Mouse (Mus musculus): ENCODE data around the gene Csnk1d. TPM values are rescaled to one million over a fixed set of nuclear protein-coding genes. Genes with fewer than 3 reads are reported as not detected.
A peak's percentile ranks its signal among the peaks of the same experiment; 100 is the strongest.

The Csnk1d gene
- polyA plus RNA-seq, 1 experiment = 49.2 TPM

DNA sequence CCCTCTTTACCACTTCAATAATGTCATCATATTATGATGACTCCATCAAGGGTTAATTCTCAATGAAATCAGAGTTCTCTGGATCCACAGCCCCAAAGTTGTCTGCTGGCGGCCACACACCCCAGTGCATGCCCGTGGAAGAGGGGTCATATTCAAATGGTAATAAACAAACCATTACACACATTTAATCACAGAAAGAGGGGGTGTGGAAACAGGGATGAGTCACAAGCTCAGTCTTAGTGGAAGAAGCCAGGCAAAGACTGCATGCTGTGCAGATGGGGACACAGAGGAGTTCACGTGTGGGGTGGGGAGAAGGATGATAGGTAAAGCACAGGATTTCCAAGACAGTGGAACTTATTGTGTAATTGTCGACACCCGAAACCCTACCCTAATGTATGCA, 13.2 kb upstream of the Csnk1d start:
- Histone ChIP-seq H3K36me3 (ENCODE audit: control insufficient read depth, insufficient read depth, low read length) (no peaks in the 10 kb centered on the region), H3K27ac (ENCODE audit: insufficient read depth, low read length) (no peak overlapping the region), H3K4me1 (ENCODE audit: control insufficient read depth, insufficient read depth, insufficient read length) (no peaks in the 10 kb centered on the region), H3K27me3 (ENCODE audit: control insufficient read depth, insufficient read depth, low read length) (no peaks in the 10 kb centered on the region), H3K4me3 (ENCODE audit: extremely low read depth, insufficient read depth, insufficient read length) (no peak overlapping the region)
- 74% methylated on average over 5 of the region's 5 CpGs for WGBS
- no peak for DNase-seq (ENCODE audit: low read depth in 1 of 2, low spot score in 2 of 2)
- TF ChIP-seq CTCF (IDR thresholded peaks at IDR 0.05; ENCODE audit: extremely low read depth, insufficient read depth, insufficient read length, insufficient replicate concordance) (no peak), POLR2A (IDR thresholded peaks at IDR 0.05; ENCODE audit: low read depth, low read length) (no peak)

DNA sequence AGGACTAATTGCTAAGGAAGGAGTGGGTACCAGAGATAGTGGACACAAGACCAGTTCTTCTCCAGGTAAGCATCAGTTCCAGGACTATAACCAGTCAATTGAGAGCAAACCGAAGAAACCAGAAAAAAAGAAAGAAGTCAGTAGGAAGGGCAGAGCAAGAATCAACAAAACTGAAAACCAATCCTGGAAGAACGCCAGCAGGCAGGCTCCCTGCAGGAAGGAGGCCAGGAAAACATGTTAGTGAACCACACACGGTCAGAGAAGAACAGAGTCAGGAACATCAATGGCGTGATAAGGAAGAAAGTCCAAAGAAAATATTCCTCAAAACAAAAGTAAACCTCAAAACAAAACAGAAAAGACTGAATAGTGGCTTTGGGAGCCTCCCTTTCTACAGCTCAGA, 10.8 kb upstream of the Csnk1d start:
- WGBS = 43% methylated on average over 4 of the region's 4 CpGs
- TF ChIP-seq CTCF (IDR thresholded peaks at IDR 0.05; ENCODE audit: extremely low read depth, insufficient read depth, insufficient read length, insufficient replicate concordance) (no peak), POLR2A (IDR thresholded peaks at IDR 0.05; ENCODE audit: low read depth, low read length) (no peak)
- Histone ChIP-seq H3K4me1 (ENCODE audit: control insufficient read depth, insufficient read depth, insufficient read length) (no peaks in the 10 kb centered on the region), H3K27ac (ENCODE audit: insufficient read depth, low read length) (no peak overlapping the region), H3K27me3 (ENCODE audit: control insufficient read depth, insufficient read depth, low read length) (no peaks in the 10 kb centered on the region), H3K4me3 (ENCODE audit: extremely low read depth, insufficient read depth, insufficient read length) (no peak overlapping the region), H3K36me3 (ENCODE audit: control insufficient read depth, insufficient read depth, low read length) (no peaks in the 10 kb centered on the region)
- no peak for DNase-seq (ENCODE audit: low read depth in 1 of 2, low spot score in 2 of 2)

DNA sequence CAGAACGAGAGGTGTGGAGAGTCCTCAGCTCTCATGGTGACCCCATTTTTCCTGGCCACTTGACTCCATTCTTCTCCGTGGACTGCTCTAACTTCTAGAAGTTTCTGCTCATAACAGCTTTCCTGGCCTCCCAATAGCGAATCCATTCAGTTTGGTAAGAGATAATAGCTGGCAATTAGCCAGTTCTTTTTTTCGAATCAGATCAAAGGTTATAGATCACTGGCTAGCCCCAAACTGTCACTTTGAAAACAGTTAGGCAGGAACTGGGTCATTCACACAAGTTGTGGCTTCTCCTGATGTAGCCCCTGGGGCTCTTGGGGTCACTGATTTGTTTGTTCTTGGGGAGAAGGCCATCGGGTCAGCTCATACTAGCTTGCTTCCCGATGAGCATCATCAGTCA, 3.6 kb upstream of the Csnk1d start:
- H3K4me3 ChIP-seq (ENCODE audit: extremely low read depth, insufficient read depth, insufficient read length) = no peak overlapping the region
- H3K4me1 ChIP-seq (ENCODE audit: control insufficient read depth, insufficient read depth, insufficient read length) = no peaks in the 10 kb centered on the region
- DNase-seq (ENCODE audit: low read depth in 1 of 2, low spot score in 2 of 2) = no peak
- no peaks in the 10 kb centered on the region for H3K27me3 ChIP-seq (ENCODE audit: control insufficient read depth, insufficient read depth, low read length)
- no peaks in the 10 kb centered on the region for H3K36me3 ChIP-seq (ENCODE audit: control insufficient read depth, insufficient read depth, low read length)
- no peak overlapping the region for H3K27ac ChIP-seq (ENCODE audit: insufficient read depth, low read length)
- WGBS = 85% methylated on average over 6 of the region's 6 CpGs
- TF ChIP-seq POLR2A (IDR thresholded peaks at IDR 0.05; ENCODE audit: low read depth, low read length) (no peak), CTCF (IDR thresholded peaks at IDR 0.05; ENCODE audit: extremely low read depth, insufficient read depth, insufficient read length, insufficient replicate concordance) (no peak)

DNA sequence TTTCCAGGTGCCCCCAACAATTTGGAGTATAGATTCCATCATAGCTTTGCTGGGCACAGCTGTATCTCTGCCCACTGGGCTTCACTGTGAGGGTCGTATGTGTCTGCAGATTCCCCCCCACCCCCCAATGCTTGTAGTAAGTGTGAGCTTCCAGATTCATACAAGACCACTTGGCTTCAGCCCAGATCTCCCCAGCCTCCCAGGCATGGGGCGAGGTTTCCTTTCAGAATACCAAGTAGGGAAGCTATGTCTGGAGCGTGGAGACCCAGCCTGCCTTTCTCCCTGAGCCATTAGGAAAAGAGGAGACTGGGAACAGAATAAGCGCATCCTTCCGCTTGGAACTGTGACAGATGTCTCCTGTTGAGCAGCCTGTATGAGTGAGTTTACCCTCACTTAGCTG, 2.5 kb upstream of the Csnk1d start:
- WGBS = 94% methylated on average over 5 of the region's 5 CpGs
- Histone ChIP-seq H3K36me3 (ENCODE audit: control insufficient read depth, insufficient read depth, low read length) (no peaks in the 10 kb centered on the region), H3K4me1 (ENCODE audit: control insufficient read depth, insufficient read depth, insufficient read length) (peaks cover 3% of the 10 kb centered on the region; the same call in 1 of the 2 replicates), H3K27ac (ENCODE audit: insufficient read depth, low read length) (no peak overlapping the region), H3K27me3 (ENCODE audit: control insufficient read depth, insufficient read depth, low read length) (no peaks in the 10 kb centered on the region), H3K4me3 (ENCODE audit: extremely low read depth, insufficient read depth, insufficient read length) (no peak overlapping the region)
- TF ChIP-seq CTCF (IDR thresholded peaks at IDR 0.05; ENCODE audit: extremely low read depth, insufficient read depth, insufficient read length, insufficient replicate concordance) = no peak
- TF ChIP-seq POLR2A (IDR thresholded peaks at IDR 0.05; ENCODE audit: low read depth, low read length) = no peak
- no peak for DNase-seq (ENCODE audit: low read depth in 1 of 2, low spot score in 2 of 2)

DNA sequence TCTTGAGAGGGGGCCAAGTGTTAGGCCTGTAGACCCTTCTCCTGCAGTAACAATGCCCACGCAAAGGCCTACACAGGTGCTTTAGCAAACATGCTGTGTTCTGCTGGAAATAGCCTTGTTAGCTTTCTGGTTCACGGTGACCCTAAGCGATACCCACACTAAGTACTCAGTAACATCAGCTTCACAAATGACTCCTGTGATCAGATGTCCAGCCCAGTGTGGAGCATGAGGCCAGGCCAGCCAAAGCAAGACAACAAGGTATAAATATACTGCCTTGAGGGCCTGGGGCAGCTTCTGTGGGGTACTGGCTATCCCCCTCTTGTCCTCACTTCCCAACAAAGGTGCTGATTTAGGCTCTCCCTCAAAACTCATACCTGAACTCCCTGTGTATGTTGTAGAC, 1.9 kb upstream of the Csnk1d start:
- TF ChIP-seq CTCF (IDR thresholded peaks at IDR 0.05; ENCODE audit: extremely low read depth, insufficient read depth, insufficient read length, insufficient replicate concordance) = no peak
- no peak for TF ChIP-seq POLR2A (IDR thresholded peaks at IDR 0.05; ENCODE audit: low read depth, low read length)
- Histone ChIP-seq H3K36me3 (ENCODE audit: control insufficient read depth, insufficient read depth, low read length) (no peaks in the 10 kb centered on the region), H3K27me3 (ENCODE audit: control insufficient read depth, insufficient read depth, low read length) (no peaks in the 10 kb centered on the region), H3K4me1 (ENCODE audit: control insufficient read depth, insufficient read depth, insufficient read length) (peaks cover 7% of the 10 kb centered on the region; the same call in 1 of the 2 replicates), H3K4me3 (ENCODE audit: extremely low read depth, insufficient read depth, insufficient read length) (no peak overlapping the region), H3K27ac (ENCODE audit: insufficient read depth, low read length) (no peak overlapping the region)
- 98% methylated on average over 3 of the region's 3 CpGs for WGBS
- no peak for DNase-seq (ENCODE audit: low read depth in 1 of 2, low spot score in 2 of 2)

DNA sequence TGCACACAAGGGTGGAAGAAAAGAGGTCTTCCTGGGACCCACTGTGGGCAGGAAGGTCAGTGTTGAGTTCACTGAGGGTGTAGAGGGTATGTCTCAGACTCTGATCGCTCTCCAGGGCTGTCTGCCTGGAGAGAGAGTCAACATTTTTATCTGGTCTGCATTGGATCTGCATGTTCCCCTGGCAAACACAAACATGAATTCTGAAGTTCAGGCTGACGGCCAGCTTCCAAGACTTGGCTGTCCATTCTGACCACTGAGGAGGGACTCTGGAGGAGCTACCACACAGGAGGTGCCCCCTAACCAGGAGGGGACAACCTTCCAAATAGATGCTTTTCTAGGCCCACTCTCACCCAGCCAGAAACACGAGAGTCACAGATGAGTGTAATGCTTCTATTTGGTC, 661 bp upstream of the Csnk1d start:
- H3K27me3 ChIP-seq (ENCODE audit: control insufficient read depth, insufficient read depth, low read length) = no peaks in the 10 kb centered on the region
- H3K4me3 ChIP-seq (ENCODE audit: extremely low read depth, insufficient read depth, insufficient read length) = peak overlapping the region; percentile 98; the same call in 1 of the 2 replicates
- no peak overlapping the region for H3K27ac ChIP-seq (ENCODE audit: insufficient read depth, low read length)
- no peak for DNase-seq (ENCODE audit: low read depth in 1 of 2, low spot score in 2 of 2)
- peaks cover 9% of the 10 kb centered on the region; the same call in 1 of the 2 replicates for H3K4me1 ChIP-seq (ENCODE audit: control insufficient read depth, insufficient read depth, insufficient read length)
- 74% methylated on average over 3 of the region's 3 CpGs for WGBS
- no peak for TF ChIP-seq CTCF (IDR thresholded peaks at IDR 0.05; ENCODE audit: extremely low read depth, insufficient read depth, insufficient read length, insufficient replicate concordance)
- TF ChIP-seq POLR2A (IDR thresholded peaks at IDR 0.05; ENCODE audit: low read depth, low read length) = no peak
- H3K36me3 ChIP-seq (ENCODE audit: control insufficient read depth, insufficient read depth, low read length) = no peaks in the 10 kb centered on the region; the same call in 1 of the 2 replicates

DNA sequence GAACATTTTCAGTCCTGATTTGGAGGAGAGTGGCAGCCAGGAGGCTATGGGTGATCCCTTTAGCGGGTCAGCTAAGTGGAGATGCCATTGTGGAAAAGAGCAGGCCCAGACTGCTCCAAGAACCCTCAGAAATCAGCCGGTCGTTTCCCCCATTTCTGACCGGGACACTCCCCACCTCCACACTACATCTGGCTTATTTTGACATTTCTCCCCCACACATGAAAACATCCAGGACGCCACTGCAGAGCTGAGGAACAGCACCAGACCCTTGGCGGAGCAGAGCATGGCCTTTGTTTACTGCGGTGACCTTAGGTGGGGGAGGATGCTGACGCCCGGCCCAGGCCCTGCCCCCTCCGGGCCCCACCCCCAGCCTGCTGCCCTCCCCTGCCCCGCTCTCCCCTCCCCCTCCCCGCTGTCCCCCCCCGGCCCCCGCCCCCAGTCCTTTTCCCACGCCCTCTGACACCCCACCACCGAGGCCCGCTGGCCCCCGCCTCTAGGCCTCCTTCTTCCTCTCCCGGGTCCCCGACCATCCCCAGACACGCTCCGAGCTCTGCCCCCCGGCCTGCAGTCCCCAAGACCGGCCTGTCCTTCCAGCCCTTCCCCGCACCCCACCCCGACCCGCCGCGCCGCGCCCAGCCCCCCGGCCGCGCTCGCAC, 876 bp downstream of the Csnk1d start:
- TF ChIP-seq POLR2A (IDR thresholded peaks at IDR 0.05; ENCODE audit: low read depth, low read length) (no peak), CTCF (IDR thresholded peaks at IDR 0.05; ENCODE audit: extremely low read depth, insufficient read depth, insufficient read length, insufficient replicate concordance) (no peak)
- peak in 1 of 2 experiments; percentile 37 for DNase-seq (ENCODE audit: low read depth in 1 of 2, low spot score in 2 of 2)
- peak overlapping the region; percentile 98 for H3K4me3 ChIP-seq (ENCODE audit: extremely low read depth, insufficient read depth, insufficient read length)
- H3K27me3 ChIP-seq (ENCODE audit: control insufficient read depth, insufficient read depth, low read length) = no peaks in the 10 kb centered on the region
- H3K36me3 ChIP-seq (ENCODE audit: control insufficient read depth, insufficient read depth, low read length) = peaks cover 7% of the 10 kb centered on the region
- 3% methylated on average over 26 of the region's 35 CpGs for WGBS
- H3K4me1 ChIP-seq (ENCODE audit: control insufficient read depth, insufficient read depth, insufficient read length) = peaks cover 9% of the 10 kb centered on the region
- peak overlapping the region; percentile 95 for H3K27ac ChIP-seq (ENCODE audit: insufficient read depth, low read length)

All from spleen, adult 2 months (tissue).